Mouse (Mus musculus) ES-Bruce4 (cell line): ENCODE measurements around the gene Man2b2.
A peak's percentile ranks its signal among the peaks of the same experiment; 100 is the strongest.

Experiments used
- CTCF ChIP-seq: IDR thresholded peaks from one replicate; pipeline ENCODE4 v1.8.1; 2011; ENCODE audit warnings: low read depth, low read length
- POLR2A ChIP-seq: IDR thresholded peaks from one replicate; pipeline ENCODE4 v1.8.1; 2011; ENCODE audit warnings: low read length; ENCODE audit not compliant: insufficient read depth

DNA sequence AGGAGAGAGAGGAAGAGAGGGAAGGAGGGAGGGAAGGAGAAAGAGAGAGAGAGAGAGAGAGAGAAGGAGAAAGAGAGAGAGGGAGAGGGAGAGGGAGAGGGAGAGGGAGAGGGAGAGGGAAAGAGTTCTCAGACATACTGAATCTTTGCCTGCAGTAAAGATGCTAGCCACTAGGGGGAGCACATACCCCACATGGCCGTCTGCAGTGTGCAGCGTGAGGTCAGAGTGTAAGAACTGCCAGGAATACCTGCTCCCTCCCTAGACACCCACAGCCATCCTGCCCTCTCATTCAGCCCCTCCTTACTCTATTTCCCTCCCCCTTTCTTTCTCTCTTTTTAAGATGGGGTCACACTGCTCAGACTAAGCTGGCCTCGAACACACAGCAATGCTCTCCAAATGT lies 19.0 kb downstream of the Man2b2 start:
- TF ChIP-seq CTCF (peak; percentile 96), POLR2A (no peak)
